Mouse (Mus musculus): ENCODE measurements at regions not wholly inside any gene's neighbourhood (a gene's known extent, or its start where the extent isn't known, plus 50 kb on each side); places are given as distances from the start of the nearest gene placed in this dataset.

DNA sequence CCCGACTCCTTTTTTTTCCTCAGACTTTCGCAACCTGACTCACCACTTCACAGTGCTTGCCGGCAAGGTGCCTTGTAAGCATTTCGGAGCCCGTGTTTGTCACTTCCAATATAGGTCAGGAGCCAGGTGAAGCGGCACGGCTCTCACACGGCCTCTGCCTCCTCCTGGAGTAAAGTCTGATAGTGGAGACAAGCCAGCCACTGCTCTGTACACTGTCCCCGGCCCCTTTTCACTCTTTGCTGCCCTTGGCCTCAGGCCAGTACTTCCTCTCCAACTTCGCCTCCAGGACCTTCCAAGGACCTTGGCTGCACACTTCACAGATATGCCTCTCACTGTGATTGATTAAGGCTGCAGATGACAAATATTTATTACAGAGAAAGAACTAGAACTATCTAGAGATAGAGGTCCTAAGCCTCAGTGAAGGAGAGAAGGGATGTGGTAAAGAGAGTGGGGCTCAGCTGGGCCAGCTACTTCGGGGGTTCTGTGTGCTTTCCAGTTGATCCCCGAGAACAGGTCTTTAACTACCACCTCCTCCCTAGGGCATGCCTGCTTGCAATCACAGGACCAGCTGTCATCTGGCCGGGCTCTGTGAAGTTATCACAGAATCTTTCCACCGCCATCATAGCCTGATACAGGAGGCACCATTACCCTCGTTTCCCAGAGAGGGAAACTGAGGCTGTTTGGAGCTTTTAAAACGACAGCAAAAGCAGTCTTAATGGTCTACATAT lies 204.2 kb downstream of the Trim29 start:
- no peak overlapping the region for H3K4me3 ChIP-seq (ENCODE audit: low read depth, low read length)
- H3K36me3 ChIP-seq (ENCODE audit: control insufficient read depth, insufficient read depth, low read length): no peaks in the 10 kb centered on the region
- H3K9ac ChIP-seq (ENCODE audit: low read depth, low read length): no peak overlapping the region
- H3K4me2 ChIP-seq (ENCODE audit: low read depth, low read length): no peak overlapping the region
- no peaks in the 10 kb centered on the region for H3K4me1 ChIP-seq (ENCODE audit: control insufficient read depth, insufficient read depth, low read length)
- 0 out of 2 replicates have a peak, but pooled peaks cover 2% of the 10 kb centered on the region for H3K9me3 ChIP-seq (ENCODE audit: control insufficient read depth, low read length)
- WGBS: 72% methylated on average over 16 of the region's 16 CpGs
- H3K27me3 ChIP-seq (replicated peaks; ENCODE audit: control insufficient read depth, insufficient read depth, low read length): no peaks in the 10 kb centered on the region
- H3K27ac ChIP-seq (replicated peaks; ENCODE audit: low read depth, low read length): no peak overlapping the region
- DNase-seq (ENCODE audit: low spot score): no peak
- no peak for ATAC-seq (ENCODE audit: low read depth)

DNA sequence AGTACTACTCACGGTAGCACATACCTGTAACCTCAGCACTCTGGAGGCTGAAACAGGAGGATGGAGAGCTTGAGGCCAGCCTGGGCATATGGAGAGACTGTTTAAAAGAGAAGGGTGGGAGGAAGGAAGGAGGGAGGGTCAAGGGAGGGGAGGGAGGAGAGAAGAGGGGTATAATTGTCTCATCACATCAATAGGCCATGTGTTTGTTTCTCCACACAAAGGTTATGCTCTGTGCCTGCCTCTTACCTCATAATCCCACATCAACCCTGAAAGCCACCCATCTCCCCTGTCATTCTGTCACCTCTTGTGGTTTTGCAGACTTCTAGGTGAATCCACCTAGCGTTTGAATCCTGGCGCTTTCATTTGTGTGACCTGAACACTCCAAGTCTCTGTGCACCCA lies 210.3 kb downstream of the Trim29 start:
- H3K4me1 ChIP-seq (ENCODE audit: control insufficient read depth, insufficient read depth, low read length): no peaks in the 10 kb centered on the region

DNA sequence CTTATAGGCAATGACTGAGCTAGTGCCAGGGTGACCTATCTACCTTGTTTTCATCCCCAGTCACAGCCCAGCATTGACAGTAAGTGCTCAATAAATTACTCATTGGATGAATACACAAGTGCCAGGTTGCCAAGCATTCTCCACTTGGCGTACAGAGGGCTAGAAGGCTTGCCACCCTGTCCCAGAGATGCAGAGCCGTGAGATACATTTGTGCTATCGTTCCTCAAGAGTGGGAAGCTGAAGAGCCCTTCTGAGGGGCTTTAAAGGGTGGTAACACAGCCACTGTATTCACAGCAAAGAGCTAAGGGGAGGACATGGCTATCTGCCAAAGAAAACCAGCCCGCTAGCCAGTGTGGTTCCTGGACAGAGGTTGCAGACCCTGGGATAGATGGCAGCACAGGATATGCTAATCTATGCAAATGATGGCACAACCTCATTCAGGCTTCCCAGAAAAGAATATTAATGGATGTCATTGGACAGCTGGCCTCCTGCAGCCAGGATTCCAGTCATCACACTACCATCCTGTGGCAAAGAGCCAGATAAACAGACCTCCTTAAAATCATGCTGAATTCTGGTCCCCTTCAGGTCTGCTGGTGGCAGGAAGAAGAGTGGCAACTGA lies 214.4 kb downstream of the Trim29 start:
- no peaks in the 10 kb centered on the region for H3K36me3 ChIP-seq (ENCODE audit: control insufficient read depth, insufficient read depth, low read length)
- DNase-seq (ENCODE audit: low spot score) (no peak), ATAC-seq (ENCODE audit: low read depth) (no peak)
- H3K9ac ChIP-seq (ENCODE audit: low read depth, low read length): no peak overlapping the region
- no peak overlapping the region for H3K4me2 ChIP-seq (ENCODE audit: low read depth, low read length)
- H3K27ac ChIP-seq (replicated peaks; ENCODE audit: low read depth, low read length): no peak overlapping the region
- H3K4me3 ChIP-seq (ENCODE audit: low read depth, low read length): no peak overlapping the region
- no peaks in the 10 kb centered on the region for H3K9me3 ChIP-seq (ENCODE audit: control insufficient read depth, low read length)
- 62% methylated on average over 4 of the region's 4 CpGs for WGBS
- H3K4me1 ChIP-seq (ENCODE audit: control insufficient read depth, insufficient read depth, low read length): no peaks in the 10 kb centered on the region
- no peaks in the 10 kb centered on the region for H3K27me3 ChIP-seq (replicated peaks; ENCODE audit: control insufficient read depth, insufficient read depth, low read length)

More for the DNA sequence above, 210.3 kb downstream of the Trim29 start:
- H3K36me3 ChIP-seq (ENCODE audit: control insufficient read depth, insufficient read depth, low read length): no peaks in the 10 kb centered on the region
- no peak overlapping the region for H3K4me3 ChIP-seq (ENCODE audit: low read depth, low read length)
- no peaks in the 10 kb centered on the region for H3K9me3 ChIP-seq (ENCODE audit: control insufficient read depth, low read length)
- no peaks in the 10 kb centered on the region for H3K27me3 ChIP-seq (replicated peaks; ENCODE audit: control insufficient read depth, insufficient read depth, low read length)
- ATAC-seq (ENCODE audit: low read depth): no peak
- no peak overlapping the region for H3K4me2 ChIP-seq (ENCODE audit: low read depth, low read length)
- H3K9ac ChIP-seq (ENCODE audit: low read depth, low read length): no peak overlapping the region
- H3K27ac ChIP-seq (replicated peaks; ENCODE audit: low read depth, low read length): no peak overlapping the region
- 81% methylated on average over 3 of the region's 3 CpGs for WGBS
- no peak for DNase-seq (ENCODE audit: low spot score)

DNA sequence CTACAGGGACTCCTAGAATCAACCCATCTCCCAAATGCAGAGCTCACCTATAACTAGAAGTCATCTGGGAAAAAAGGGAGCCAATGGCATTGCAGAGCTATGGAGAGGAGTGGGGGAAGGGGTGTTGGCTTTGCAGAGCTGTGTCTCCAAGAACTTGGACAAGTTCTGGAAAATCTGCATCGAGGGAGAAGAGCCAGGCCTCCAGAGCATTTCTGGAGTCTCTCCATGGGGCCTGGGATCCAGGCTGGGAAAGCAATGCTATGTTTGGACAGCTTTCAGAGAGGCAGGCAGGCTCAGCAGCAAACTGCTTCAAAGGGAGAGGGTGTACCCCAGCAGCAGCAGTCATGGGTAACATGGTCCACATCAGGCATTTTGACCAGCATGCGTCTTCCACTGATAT lies 211.6 kb upstream of the Nectin1 start:
- Histone ChIP-seq H3K27me3 (replicated peaks; ENCODE audit: control insufficient read depth, insufficient read depth, low read length) (no peaks in the 10 kb centered on the region), H3K9ac (ENCODE audit: low read depth, low read length) (no peak overlapping the region), H3K27ac (replicated peaks; ENCODE audit: low read depth, low read length) (no peak overlapping the region), H3K9me3 (ENCODE audit: control insufficient read depth, low read length) (no peaks in the 10 kb centered on the region), H3K4me1 (ENCODE audit: control insufficient read depth, insufficient read depth, low read length) (no peaks in the 10 kb centered on the region), H3K36me3 (ENCODE audit: control insufficient read depth, insufficient read depth, low read length) (no peaks in the 10 kb centered on the region), H3K4me3 (ENCODE audit: low read depth, low read length) (no peak overlapping the region), H3K4me2 (ENCODE audit: low read depth, low read length) (no peak overlapping the region)
- WGBS: 75% methylated on average over 2 of the region's 2 CpGs
- DNase-seq (ENCODE audit: low spot score): no peak
- ATAC-seq (ENCODE audit: low read depth): no peak

DNA sequence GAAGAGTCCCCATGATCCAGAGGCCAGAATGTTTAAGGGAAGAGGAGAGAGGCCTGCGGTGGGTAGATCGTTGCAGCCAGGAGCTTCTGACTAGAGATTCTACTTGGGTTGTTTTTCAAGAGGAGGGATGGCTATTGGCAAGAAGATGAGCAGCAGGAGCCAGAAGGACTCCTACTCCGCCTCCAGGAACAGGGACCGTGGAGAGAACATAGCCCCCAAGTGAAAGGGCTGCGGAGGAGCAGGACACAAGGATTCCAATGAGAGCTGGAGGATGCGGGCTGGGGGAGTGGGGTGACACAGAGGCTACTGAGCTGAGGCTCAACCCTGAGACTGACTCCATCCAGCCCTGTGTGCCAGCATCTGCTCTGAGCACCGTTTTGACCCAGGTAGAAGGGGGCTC lies 207.8 kb upstream of the Nectin1 start:
- Histone ChIP-seq H3K36me3 (ENCODE audit: control insufficient read depth, insufficient read depth, low read length) (no peaks in the 10 kb centered on the region), H3K27ac (replicated peaks; ENCODE audit: low read depth, low read length) (no peak overlapping the region), H3K4me2 (ENCODE audit: low read depth, low read length) (no peak overlapping the region), H3K4me3 (ENCODE audit: low read depth, low read length) (no peak overlapping the region), H3K9ac (ENCODE audit: low read depth, low read length) (no peak overlapping the region), H3K27me3 (replicated peaks; ENCODE audit: control insufficient read depth, insufficient read depth, low read length) (no peaks in the 10 kb centered on the region), H3K4me1 (ENCODE audit: control insufficient read depth, insufficient read depth, low read length) (no peaks in the 10 kb centered on the region), H3K9me3 (ENCODE audit: control insufficient read depth, low read length) (no peaks in the 10 kb centered on the region)
- ATAC-seq (ENCODE audit: low read depth) (no peak), DNase-seq (ENCODE audit: low spot score) (no peak)
- 89% methylated on average over 7 of the region's 7 CpGs for WGBS

DNA sequence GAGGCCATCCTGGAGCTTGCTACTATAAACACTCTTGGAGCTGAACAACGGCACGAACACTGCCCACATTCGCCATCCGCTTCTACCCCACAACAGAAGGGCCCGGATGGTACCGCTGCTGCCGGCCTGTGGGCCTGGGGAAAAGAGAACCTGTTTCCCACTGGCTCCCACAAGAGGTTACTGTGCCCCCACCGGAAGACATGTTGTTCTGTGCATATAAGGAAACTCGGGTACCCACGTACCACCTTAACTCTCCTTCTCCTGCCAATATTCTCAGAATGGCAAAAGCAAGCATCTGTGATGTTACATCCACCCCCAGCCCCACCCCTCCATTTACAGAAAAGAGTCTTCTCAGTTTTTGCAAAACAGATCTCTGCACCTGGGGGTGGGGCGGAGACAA lies 206.7 kb upstream of the Nectin1 start:
- H3K4me3 ChIP-seq (ENCODE audit: low read depth, low read length): no peak overlapping the region
- ATAC-seq (ENCODE audit: low read depth) (no peak), DNase-seq (ENCODE audit: low spot score) (no peak)
- H3K4me2 ChIP-seq (ENCODE audit: low read depth, low read length): no peak overlapping the region
- no peaks in the 10 kb centered on the region for H3K36me3 ChIP-seq (ENCODE audit: control insufficient read depth, insufficient read depth, low read length)
- H3K9me3 ChIP-seq (ENCODE audit: control insufficient read depth, low read length): no peaks in the 10 kb centered on the region
- WGBS: 93% methylated on average over 11 of the region's 11 CpGs
- H3K9ac ChIP-seq (ENCODE audit: low read depth, low read length): no peak overlapping the region
- no peaks in the 10 kb centered on the region for H3K27me3 ChIP-seq (replicated peaks; ENCODE audit: control insufficient read depth, insufficient read depth, low read length)
- no peak overlapping the region for H3K27ac ChIP-seq (replicated peaks; ENCODE audit: low read depth, low read length)
- H3K4me1 ChIP-seq (ENCODE audit: control insufficient read depth, insufficient read depth, low read length): no peaks in the 10 kb centered on the region

DNA sequence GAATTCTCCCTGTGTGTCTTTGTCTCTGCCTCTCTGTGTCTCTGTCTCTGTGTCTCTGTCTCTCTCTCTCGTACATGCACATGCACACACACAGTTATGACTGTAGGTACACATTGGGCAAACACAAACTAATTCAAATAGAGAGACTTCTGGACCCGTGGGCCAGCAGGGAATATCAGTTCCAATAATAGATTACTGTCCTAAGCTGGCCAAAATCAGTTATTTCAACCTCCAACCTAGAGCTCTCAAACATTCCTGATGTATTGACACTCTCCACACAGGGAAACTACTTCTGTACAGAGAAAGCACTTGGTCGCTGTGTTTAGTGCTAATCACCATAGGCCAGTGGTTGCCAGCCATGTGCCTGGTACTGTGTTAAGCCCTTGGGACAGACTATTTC lies 203.7 kb upstream of the Nectin1 start:
- WGBS: 84% methylated on average over 3 of the region's 3 CpGs
- ATAC-seq (ENCODE audit: low read depth): no peak
- H3K27ac ChIP-seq (replicated peaks; ENCODE audit: low read depth, low read length): no peak overlapping the region

DNA sequence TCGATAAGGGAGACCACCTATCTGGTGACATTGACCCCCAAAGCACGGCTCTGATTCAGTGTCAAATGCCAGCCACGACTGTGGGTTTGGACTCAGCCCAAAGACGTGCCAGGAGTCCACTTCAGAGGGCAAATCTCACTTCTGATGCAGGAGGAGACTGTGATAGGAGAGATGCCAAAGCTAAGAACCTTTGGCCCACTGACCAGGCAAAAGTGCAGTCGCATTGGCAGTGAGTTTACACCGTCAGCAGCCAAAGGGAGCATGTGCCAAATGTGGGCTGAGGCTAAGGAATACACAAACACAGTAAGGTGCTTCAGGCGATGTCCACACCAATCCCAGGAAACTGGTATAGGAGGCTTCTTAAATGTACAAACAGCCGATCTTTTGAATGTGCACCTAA lies 202.6 kb upstream of the Nectin1 start:
- H3K4me2 ChIP-seq (ENCODE audit: low read depth, low read length): no peak overlapping the region
- 85% methylated on average over 8 of the region's 8 CpGs for whole genome bisulfite sequencing
- H3K36me3 ChIP-seq (ENCODE audit: control insufficient read depth, insufficient read depth, low read length): no peaks in the 10 kb centered on the region
- H3K27ac ChIP-seq (replicated peaks; ENCODE audit: low read depth, low read length): no peak overlapping the region
- no peak overlapping the region for H3K9ac ChIP-seq (ENCODE audit: low read depth, low read length)
- DNase-seq (ENCODE audit: low spot score): no peak
- peaks cover 9% of the 10 kb centered on the region; the same call in 1 of the 2 replicates for H3K4me1 ChIP-seq (ENCODE audit: control insufficient read depth, insufficient read depth, low read length)
- no peaks in the 10 kb centered on the region for H3K9me3 ChIP-seq (ENCODE audit: control insufficient read depth, low read length)
- no peak for ATAC-seq (ENCODE audit: low read depth)
- H3K4me3 ChIP-seq (ENCODE audit: low read depth, low read length): no peak overlapping the region
- no peaks in the 10 kb centered on the region for H3K27me3 ChIP-seq (replicated peaks; ENCODE audit: control insufficient read depth, insufficient read depth, low read length)

More for the DNA sequence above, 203.7 kb upstream of the Nectin1 start:
- Histone ChIP-seq H3K27me3 (replicated peaks; ENCODE audit: control insufficient read depth, insufficient read depth, low read length) (no peaks in the 10 kb centered on the region), H3K4me3 (ENCODE audit: low read depth, low read length) (no peak overlapping the region), H3K9ac (ENCODE audit: low read depth, low read length) (no peak overlapping the region), H3K4me1 (ENCODE audit: control insufficient read depth, insufficient read depth, low read length) (peaks cover 5% of the 10 kb centered on the region; the same call in 1 of the 2 replicates), H3K36me3 (ENCODE audit: control insufficient read depth, insufficient read depth, low read length) (no peaks in the 10 kb centered on the region), H3K4me2 (ENCODE audit: low read depth, low read length) (no peak overlapping the region), H3K9me3 (ENCODE audit: control insufficient read depth, low read length) (no peaks in the 10 kb centered on the region)
- no peak for DNase-seq (ENCODE audit: low spot score)
